Mouse (Mus musculus) forebrain, embryonic 15.5 days (tissue): ENCODE results near the gene Palld. TPM values are rescaled to one million over a fixed set of nuclear protein-coding genes. Genes with fewer than 3 reads are reported as not detected.

Source experiments
- ATAC-seq: fragments of 200-750 bp; cut with Nextera tagmentation; replicated peaks from 2 replicates; pipeline ENCODE4 v1.8.0; 2017; ENCODE audit warnings: mild to moderate bottlenecking, moderate TSS enrichment, moderate library complexity
- H3K27ac ChIP-seq: fragments of 300-500 bp; sonication (generic); replicated peaks from 2 replicates; pipeline ENCODE4 v1.5.1; 2015; ENCODE audit warnings: mild to moderate bottlenecking, inconsistent platforms
- H3K27me3 ChIP-seq: fragments of 300-500 bp; sonication (generic); 2 replicates; pipeline ENCODE4 v1.6.1; 2015; ENCODE audit warnings: inconsistent platforms
- H3K36me3 ChIP-seq: fragments of 300-500 bp; sonication (generic); 2 replicates; pipeline ENCODE4 v1.6.1; 2015; ENCODE audit warnings: mild to moderate bottlenecking, inconsistent platforms
- H3K4me1 ChIP-seq: fragments of 300-500 bp; sonication (generic); 2 replicates; pipeline ENCODE4 v1.6.1; 2015; ENCODE audit warnings: inconsistent platforms
- H3K4me2 ChIP-seq: fragments of 300-500 bp; sonication (generic); replicated peaks from 2 replicates; pipeline ENCODE4 v1.6.1; 2015; ENCODE audit warnings: mild to moderate bottlenecking, inconsistent platforms
- H3K4me3 ChIP-seq: fragments of 300-500 bp; sonication (generic); 2 replicates; pipeline ENCODE4 v1.5.1; 2015; ENCODE audit warnings: mild to moderate bottlenecking, inconsistent platforms
- H3K9ac ChIP-seq: fragments of 300-500 bp; sonication (generic); replicated peaks from 2 replicates; pipeline ENCODE4 v1.6.1; 2015; ENCODE audit warnings: mild to moderate bottlenecking, inconsistent platforms
- H3K9me3 ChIP-seq: fragments of 300-500 bp; sonication (generic); 2 replicates; pipeline ENCODE4 v1.6.1; 2016; ENCODE audit warnings: inconsistent platforms
- WGBS: fragments of 180-500 bp; shearing (Covaris S2); methylation state at CpG from one replicate; pipeline ENCODE4 v1.1.7; 2015; ENCODE audit warnings: mixed read lengths; 5-methylcytosine and 5-hydroxymethylcytosine counted together
- polyA plus RNA-seq: library from polyadenylated mRNA; unstranded; fragments of >200 nt; fragmentation: Nextera tagmentation; extraction: Ambion mirVana; gene quantifications from 2 replicates; pipeline ENCODE4 v1.2.1, GENCODE M21; 2015

Gene Palld
- polyA plus RNA-seq, 1 experiment from 2014 or later = 19.4 TPM

GRCm38 (mm10) chr8:61584714-61585383 is 317.6 kb downstream of the Palld start:
- H3K36me3 ChIP-seq = no peaks in the 10 kb centered on the region
- 88% methylated on average over 5 of the region's 5 CpGs for WGBS
- no peak overlapping the region for H3K4me3 ChIP-seq
- no peaks in the 10 kb centered on the region for H3K27me3 ChIP-seq
- peaks cover 4% of the 10 kb centered on the region; the same call in 1 of the 2 replicates for H3K4me1 ChIP-seq
- no peaks in the 10 kb centered on the region for H3K9me3 ChIP-seq
- H3K4me2 ChIP-seq = no peak overlapping the region
- no peak overlapping the region for H3K27ac ChIP-seq
- no peak overlapping the region for H3K9ac ChIP-seq
- ATAC-seq = no peak

GRCm38 (mm10) chr8:61582547-61582946 is 319.9 kb downstream of the Palld start:
- no peaks in the 10 kb centered on the region for H3K4me1 ChIP-seq
- no peaks in the 10 kb centered on the region for H3K9me3 ChIP-seq
- H3K9ac ChIP-seq = no peak overlapping the region
- no peak overlapping the region for H3K4me3 ChIP-seq
- no peak overlapping the region for H3K27ac ChIP-seq
- no peaks in the 10 kb centered on the region for H3K27me3 ChIP-seq
- no peaks in the 10 kb centered on the region for H3K36me3 ChIP-seq
- no peak overlapping the region for H3K4me2 ChIP-seq
- 84% methylated on average over 8 of the region's 8 CpGs for WGBS
- no peak for ATAC-seq

GRCm38 (mm10) chr8:61581259-61581658 is 321.2 kb downstream of the Palld start:
- H3K36me3 ChIP-seq = no peaks in the 10 kb centered on the region
- ATAC-seq = no peak
- H3K4me3 ChIP-seq = no peak overlapping the region
- no peak overlapping the region for H3K9ac ChIP-seq
- no peak overlapping the region for H3K4me2 ChIP-seq
- no peaks in the 10 kb centered on the region for H3K9me3 ChIP-seq
- no peaks in the 10 kb centered on the region for H3K27me3 ChIP-seq
- no peaks in the 10 kb centered on the region for H3K4me1 ChIP-seq
- WGBS = 84% methylated on average over 5 of the region's 5 CpGs
- no peak overlapping the region for H3K27ac ChIP-seq

- Histone ChIP-seq H3K4me2 (no peak overlapping the region), H3K4me1 (no peaks in the 10 kb centered on the region), H3K9ac (no peak overlapping the region), H3K27ac (no peak overlapping the region), H3K27me3 (no peaks in the 10 kb centered on the region), H3K4me3 (no peak overlapping the region), H3K36me3 (no peaks in the 10 kb centered on the region), H3K9me3 (no peaks in the 10 kb centered on the region)
- 81% methylated on average over 4 of the region's 4 CpGs for WGBS
- ATAC-seq = no peak
Measured at GRCm38 (mm10) chr8:61579831-61580230, 322.7 kb downstream of the Palld start.

- Histone ChIP-seq H3K27me3 (no peaks in the 10 kb centered on the region), H3K9me3 (no peaks in the 10 kb centered on the region), H3K27ac (no peak overlapping the region), H3K4me2 (no peak overlapping the region), H3K4me1 (no peaks in the 10 kb centered on the region), H3K9ac (no peak overlapping the region), H3K36me3 (no peaks in the 10 kb centered on the region), H3K4me3 (no peak overlapping the region)
- WGBS = 93% methylated on average over 6 of the region's 6 CpGs
- ATAC-seq = no peak
Measured at GRCm38 (mm10) chr8:61578754-61579153, 323.7 kb downstream of the Palld start.

- ATAC-seq = no peak
- no peak overlapping the region for H3K27ac ChIP-seq
- H3K27me3 ChIP-seq = no peaks in the 10 kb centered on the region
- no peaks in the 10 kb centered on the region for H3K36me3 ChIP-seq
- no peaks in the 10 kb centered on the region for H3K4me1 ChIP-seq
- 74% methylated on average over 4 of the region's 4 CpGs for WGBS
- H3K4me2 ChIP-seq = no peak overlapping the region
- H3K9ac ChIP-seq = no peak overlapping the region
- H3K4me3 ChIP-seq = no peak overlapping the region
- no peaks in the 10 kb centered on the region for H3K9me3 ChIP-seq
Measured at GRCm38 (mm10) chr8:61575096-61575653, 327.3 kb downstream of the Palld start.

GRCm38 (mm10) chr8:61574526-61574925 is 328.0 kb downstream of the Palld start:
- H3K9ac ChIP-seq = no peak overlapping the region
- H3K27me3 ChIP-seq = no peaks in the 10 kb centered on the region
- no peaks in the 10 kb centered on the region for H3K9me3 ChIP-seq
- H3K4me3 ChIP-seq = no peak overlapping the region
- no peak for ATAC-seq
- 84% methylated on average over 7 of the region's 7 CpGs for WGBS
- no peaks in the 10 kb centered on the region for H3K4me1 ChIP-seq
- H3K4me2 ChIP-seq = no peak overlapping the region
- H3K27ac ChIP-seq = no peak overlapping the region
- H3K36me3 ChIP-seq = no peaks in the 10 kb centered on the region

- Histone ChIP-seq H3K4me3 (no peak overlapping the region), H3K9ac (no peak overlapping the region), H3K4me2 (no peak overlapping the region), H3K36me3 (no peaks in the 10 kb centered on the region), H3K4me1 (no peaks in the 10 kb centered on the region), H3K9me3 (no peaks in the 10 kb centered on the region), H3K27me3 (no peaks in the 10 kb centered on the region), H3K27ac (no peak overlapping the region)
- ATAC-seq = no peak
- WGBS = 83% methylated on average over 8 of the region's 8 CpGs
Measured at GRCm38 (mm10) chr8:61573179-61573937, 329.1 kb downstream of the Palld start.

- 91% methylated on average over 6 of the region's 6 CpGs for WGBS
- Histone ChIP-seq H3K4me2 (no peak overlapping the region), H3K36me3 (no peaks in the 10 kb centered on the region), H3K9me3 (no peaks in the 10 kb centered on the region), H3K27ac (no peak overlapping the region), H3K9ac (no peak overlapping the region), H3K4me3 (no peak overlapping the region), H3K4me1 (no peaks in the 10 kb centered on the region), H3K27me3 (no peaks in the 10 kb centered on the region)
- no peak for ATAC-seq
Measured at GRCm38 (mm10) chr8:61572697-61573096, 329.8 kb downstream of the Palld start.

GRCm38 (mm10) chr8:61570637-61571036 is 331.9 kb downstream of the Palld start:
- Histone ChIP-seq H3K9ac (no peak overlapping the region), H3K9me3 (no peaks in the 10 kb centered on the region), H3K4me2 (no peak overlapping the region), H3K4me3 (no peak overlapping the region), H3K36me3 (no peaks in the 10 kb centered on the region), H3K27me3 (no peaks in the 10 kb centered on the region), H3K4me1 (no peaks in the 10 kb centered on the region), H3K27ac (no peak overlapping the region)
- no peak for ATAC-seq
- WGBS = 96% methylated on average over 2 of the region's 2 CpGs

GRCm38 (mm10) chr8:61569721-61570120 is 332.8 kb downstream of the Palld start:
- no peak for ATAC-seq
- no peak overlapping the region for H3K27ac ChIP-seq
- no peak overlapping the region for H3K4me3 ChIP-seq
- H3K9ac ChIP-seq = no peak overlapping the region
- 72% methylated on average over 4 of the region's 4 CpGs for WGBS
- H3K9me3 ChIP-seq = no peaks in the 10 kb centered on the region
- no peak overlapping the region for H3K4me2 ChIP-seq
- H3K36me3 ChIP-seq = no peaks in the 10 kb centered on the region
- H3K27me3 ChIP-seq = no peaks in the 10 kb centered on the region
- H3K4me1 ChIP-seq = no peaks in the 10 kb centered on the region

GRCm38 (mm10) chr8:61569211-61569610 is 333.3 kb downstream of the Palld start:
- Histone ChIP-seq H3K27ac (no peak overlapping the region), H3K4me1 (no peaks in the 10 kb centered on the region), H3K4me2 (no peak overlapping the region), H3K9ac (no peak overlapping the region), H3K36me3 (no peaks in the 10 kb centered on the region), H3K4me3 (no peak overlapping the region), H3K9me3 (no peaks in the 10 kb centered on the region), H3K27me3 (no peaks in the 10 kb centered on the region)
- no peak for ATAC-seq
